Mouse (Mus musculus) cerebellum, adult 2 months (tissue): Measurements from ENCODE around the gene Slc39a11. TPM values are rescaled to one million over a fixed set of nuclear protein-coding genes. Genes with fewer than 3 reads are reported as not detected.

Source experiments
- DNase-seq, 2 experiments: peaks; one replicate each; pipeline ENCODE4 v3.0.0; 2021
- H3K27ac ChIP-seq: fragments of 200-500 bp; 2 replicates; pipeline ENCODE4 v1.5.1; 2012; ENCODE audit warnings: low read length, control low read depth, inconsistent platforms; ENCODE audit not compliant: insufficient read depth
- H3K27me3 ChIP-seq: fragments of 200-500 bp; 2 replicates; pipeline ENCODE4 v1.6.1; 2012; ENCODE audit warnings: inconsistent platforms, mild to moderate bottlenecking, low read length, moderate library complexity; ENCODE audit not compliant: control insufficient read depth, insufficient read depth
- H3K4me1 ChIP-seq: fragments of 200-500 bp; 2 replicates; pipeline ENCODE4 v1.6.1; 2011; ENCODE audit warnings: low read length; ENCODE audit not compliant: control insufficient read depth, insufficient read depth
- H3K4me3 ChIP-seq: fragments of 200-500 bp; replicated peaks from 2 replicates; pipeline ENCODE3; 2011; ENCODE audit warnings: mild to moderate bottlenecking, low read depth, low read length, control low read depth; ENCODE audit not compliant: insufficient read depth
- CTCF ChIP-seq: fragments of 200-500 bp; IDR thresholded peaks from 2 replicates; pipeline ENCODE4 v1.5.1; 2011; ENCODE audit warnings: low read depth, mild to moderate bottlenecking, control low read depth, low read length, moderate library complexity, borderline replicate concordance; ENCODE audit not compliant: insufficient read depth
- POLR2A ChIP-seq: fragments of 200-500 bp; IDR thresholded peaks from 2 replicates; pipeline ENCODE4 v1.6.1; 2011; ENCODE audit warnings: low read length, control low read depth, borderline replicate concordance; ENCODE audit not compliant: insufficient read depth
- WGBS: fragments of 180-500 bp; shearing (Covaris S2); methylation state at CpG from one replicate; pipeline ENCODE4 v1.1.7; 2018; 5-methylcytosine and 5-hydroxymethylcytosine counted together
- polyA plus RNA-seq: library from polyadenylated mRNA; depleted of rRNA; stranded (reverse); fragments of >200 nt; gene quantifications from 2 replicates; pipeline ENCODE4 v1.2.3, GENCODE M21; 2012

Gene Slc39a11
- polyA plus RNA-seq, 1 experiment = 14.1 TPM

DNA sequence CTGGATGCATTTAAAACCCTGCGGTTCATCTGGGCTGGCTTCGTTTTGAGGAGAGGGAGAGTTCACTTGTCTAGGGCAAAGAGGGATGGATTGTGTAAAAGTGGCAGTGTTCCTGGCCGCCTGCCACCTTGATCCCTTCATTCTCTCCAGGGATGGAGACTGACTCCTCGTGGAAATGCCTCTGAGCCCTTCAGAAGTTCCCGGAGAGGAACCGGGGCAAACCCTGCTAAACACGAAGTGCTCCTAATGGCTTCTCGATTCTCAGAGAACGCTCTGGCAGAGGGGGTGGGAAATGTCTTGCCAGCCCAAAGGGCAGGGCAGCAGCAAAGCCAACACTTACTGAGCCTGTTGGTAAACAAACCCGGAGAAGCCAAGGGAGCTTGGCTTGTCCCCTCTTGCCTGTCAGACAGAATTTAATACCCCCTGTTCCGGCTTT, 366.5 kb downstream of the Slc39a11 start:
- Histone ChIP-seq H3K27me3 (no peaks in the 10 kb centered on the region), H3K4me1 (no peaks in the 10 kb centered on the region; the same call in 1 of the 2 replicates), H3K27ac (0 out of 2 replicates have a peak overlapping the region, but pooled peaks have one; percentile 5), H3K4me3 (no peak overlapping the region)
- TF ChIP-seq POLR2A = no peak
- TF ChIP-seq CTCF = no peak
- DNase-seq = peak in 1 of 2 experiments; percentile 8
- WGBS = 23% methylated on average over 11 of the region's 11 CpGs

- no peak for DNase-seq
- H3K27me3 ChIP-seq = no peaks in the 10 kb centered on the region
- WGBS = 57% methylated on average over 6 of the region's 6 CpGs
- TF ChIP-seq POLR2A = no peak
- TF ChIP-seq CTCF = no peak
- H3K4me3 ChIP-seq = no peak overlapping the region
- H3K27ac ChIP-seq = no peak overlapping the region
- no peaks in the 10 kb centered on the region for H3K4me1 ChIP-seq
These were observed 371.6 kb downstream of the Slc39a11 start for GRCm38 (mm10) chr11:113278238-113278637.

- H3K27me3 ChIP-seq = no peaks in the 10 kb centered on the region; the same call in 1 of the 2 replicates
- WGBS = 50% methylated on average over 10 of the region's 10 CpGs
- no peaks in the 10 kb centered on the region for H3K4me1 ChIP-seq
- H3K4me3 ChIP-seq = no peak overlapping the region
- peak in 1 of 2 experiments; percentile 23 for DNase-seq
- TF ChIP-seq CTCF (no peak), POLR2A (no peak)
- peak overlapping the region; percentile 27; the same call in 1 of the 2 replicates for H3K27ac ChIP-seq
These were observed 372.8 kb downstream of the Slc39a11 start for GRCm38 (mm10) chr11:113277034-113277612.

GRCm38 (mm10) chr11:113276518-113276917, 373.4 kb downstream of the Slc39a11 start:
- H3K27me3 ChIP-seq = no peaks in the 10 kb centered on the region; the same call in 1 of the 2 replicates
- DNase-seq = no peak
- no peak overlapping the region for H3K4me3 ChIP-seq
- 68% methylated on average over 8 of the region's 8 CpGs for WGBS
- no peaks in the 10 kb centered on the region for H3K4me1 ChIP-seq
- no peak overlapping the region for H3K27ac ChIP-seq
- TF ChIP-seq CTCF (no peak), POLR2A (no peak)

GRCm38 (mm10) chr11:113274037-113274436, 375.8 kb downstream of the Slc39a11 start:
- Histone ChIP-seq H3K27ac (no peak overlapping the region), H3K4me1 (no peaks in the 10 kb centered on the region; the same call in 1 of the 2 replicates), H3K27me3 (no peaks in the 10 kb centered on the region; the same call in 1 of the 2 replicates), H3K4me3 (no peak overlapping the region)
- 26% methylated on average over 8 of the region's 8 CpGs for WGBS
- DNase-seq = no peak
- TF ChIP-seq POLR2A (no peak), CTCF (no peak)

DNA sequence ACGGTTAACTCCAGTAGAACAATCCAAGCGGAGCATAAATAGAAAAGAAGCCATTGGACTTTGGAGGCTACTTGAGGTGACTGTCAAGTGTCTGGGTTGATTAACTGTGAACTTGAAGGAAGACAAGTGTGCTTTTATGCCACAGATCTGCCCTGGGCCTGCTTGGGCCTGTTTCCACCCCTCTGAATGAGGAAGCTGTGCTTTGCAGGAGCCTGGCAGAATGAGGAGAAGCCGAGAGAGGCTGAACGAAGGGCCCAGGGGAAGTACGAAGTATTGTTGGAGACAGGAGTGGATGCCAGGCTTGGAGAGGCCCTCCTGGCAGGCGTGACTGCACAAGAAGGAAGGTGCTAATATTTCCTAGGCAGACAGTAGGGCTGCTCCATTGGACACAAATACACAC, 378.0 kb downstream of the Slc39a11 start:
- Histone ChIP-seq H3K27me3 (no peaks in the 10 kb centered on the region; the same call in 1 of the 2 replicates), H3K27ac (no peak overlapping the region), H3K4me3 (no peak overlapping the region), H3K4me1 (no peaks in the 10 kb centered on the region; the same call in 1 of the 2 replicates)
- TF ChIP-seq CTCF (no peak), POLR2A (no peak)
- 75% methylated on average over 6 of the region's 6 CpGs for WGBS
- DNase-seq = peak in 1 of 2 experiments; percentile 18

DNA sequence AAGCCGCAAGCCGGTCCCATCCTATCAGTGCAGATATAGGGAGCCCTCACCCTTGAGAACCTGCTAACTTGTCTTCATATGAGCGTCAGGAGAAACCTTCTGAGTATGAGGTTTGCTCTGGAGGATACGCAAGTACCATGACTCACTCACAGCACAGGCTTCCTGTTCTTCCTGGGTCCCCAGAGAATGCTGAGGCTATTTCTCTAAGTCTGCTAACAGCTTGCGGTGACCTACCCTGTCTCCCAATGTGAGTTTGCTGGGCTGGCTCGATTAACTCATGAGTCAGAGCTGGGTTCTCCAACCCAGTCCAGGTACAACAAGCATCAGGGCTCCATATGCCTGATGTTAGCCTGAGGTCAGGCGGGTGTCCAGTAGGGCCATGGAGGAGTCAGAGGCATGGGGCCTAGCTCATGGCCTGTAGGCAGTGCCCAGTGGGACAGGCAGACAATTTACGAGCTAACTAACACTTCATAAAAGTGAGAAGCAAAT, 381.0 kb downstream of the Slc39a11 start:
- WGBS = 98% methylated on average over 8 of the region's 8 CpGs
- TF ChIP-seq POLR2A (no peak), CTCF (no peak)
- H3K27ac ChIP-seq = no peak overlapping the region
- H3K4me1 ChIP-seq = no peaks in the 10 kb centered on the region; the same call in 1 of the 2 replicates
- no peak overlapping the region for H3K4me3 ChIP-seq
- H3K27me3 ChIP-seq = no peaks in the 10 kb centered on the region; the same call in 1 of the 2 replicates
- no peak for DNase-seq

- Histone ChIP-seq H3K27ac (no peak overlapping the region), H3K27me3 (no peaks in the 10 kb centered on the region; the same call in 1 of the 2 replicates), H3K4me3 (no peak overlapping the region), H3K4me1 (no peaks in the 10 kb centered on the region; the same call in 1 of the 2 replicates)
- no peak for TF ChIP-seq CTCF
- TF ChIP-seq POLR2A = no peak
- no peak for DNase-seq
- WGBS = 91% methylated on average over 17 of the region's 17 CpGs
These were observed 382.2 kb downstream of the Slc39a11 start for GRCm38 (mm10) chr11:113267516-113268230.
